Mouse (Mus musculus) heart, adult 8-10 months (tissue): ENCODE measurements at regions not wholly inside any gene's neighbourhood (a gene's known extent, or its start where the extent isn't known, plus 50 kb on each side); places are given as distances from the start of the nearest gene placed in this dataset.

Source experiments
- DNase-seq: peaks from one replicate; pipeline ENCODE4 v3.0.0; 2022; ENCODE audit warnings: low spot score

DNA sequence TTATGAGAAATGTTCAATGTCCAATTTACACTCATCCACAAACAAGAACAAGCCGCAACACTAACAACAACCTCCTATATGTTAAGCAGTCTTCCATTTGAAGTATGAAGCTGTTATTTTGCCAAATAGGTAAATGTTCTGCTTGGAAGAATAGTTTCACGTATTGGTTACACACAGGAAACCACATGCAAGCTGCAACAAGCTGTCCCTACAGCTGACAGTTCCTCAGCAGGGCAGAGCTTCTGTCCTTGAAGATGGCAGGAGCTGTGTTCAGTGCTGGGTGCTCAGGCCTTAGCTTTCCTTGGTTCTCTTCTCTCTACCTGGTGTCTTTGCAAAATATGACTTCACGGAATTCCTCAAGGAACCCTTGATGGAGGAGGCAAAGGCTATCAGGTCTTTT lies 294.1 kb upstream of the Rnaseh2b start:
- no peak for DNase-seq

DNA sequence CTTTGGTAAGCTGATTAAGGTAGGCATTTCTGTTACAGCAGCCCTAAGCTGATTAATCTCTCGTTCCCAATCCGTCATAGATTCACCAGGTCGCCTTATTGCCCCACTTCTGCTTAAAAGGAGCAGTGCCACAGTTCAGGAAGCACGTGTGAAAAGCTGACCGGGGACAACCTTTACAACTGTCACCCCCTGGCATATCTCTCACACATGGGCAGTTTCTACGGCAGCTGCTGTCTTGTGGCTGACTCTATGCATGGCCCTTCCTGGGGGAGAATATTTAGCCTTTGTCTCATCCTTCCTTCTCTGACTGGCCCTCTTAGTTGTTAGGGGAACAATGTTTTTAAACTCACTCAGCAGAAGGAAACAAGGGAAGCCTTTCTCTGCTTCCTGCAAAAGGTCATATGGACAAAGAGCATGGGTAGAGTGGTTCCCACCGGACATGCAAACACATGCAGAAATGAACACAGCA lies 290.9 kb upstream of the Rnaseh2b start:
- peak; percentile 21 for DNase-seq

DNA sequence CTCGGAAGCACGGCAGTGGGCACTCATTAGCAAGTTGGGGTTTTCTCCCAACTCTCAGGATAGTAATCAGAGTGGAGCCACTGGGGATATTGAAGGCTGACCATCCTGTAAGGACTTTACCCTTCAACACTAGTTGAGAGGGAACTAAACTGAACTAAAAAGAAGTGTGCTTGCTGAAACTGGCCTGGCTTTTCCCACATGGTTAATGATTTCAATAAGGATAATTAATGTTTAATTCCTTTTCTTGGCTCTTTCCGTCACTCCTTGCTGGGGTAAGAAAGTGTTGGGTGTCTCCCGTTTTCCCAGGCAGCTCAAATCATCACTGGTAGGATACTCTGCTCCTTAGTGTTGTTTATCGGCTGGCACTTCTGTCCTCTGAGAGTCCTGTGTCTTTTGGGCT lies 290.3 kb upstream of the Rnaseh2b start:
- no peak for DNase-seq

DNA sequence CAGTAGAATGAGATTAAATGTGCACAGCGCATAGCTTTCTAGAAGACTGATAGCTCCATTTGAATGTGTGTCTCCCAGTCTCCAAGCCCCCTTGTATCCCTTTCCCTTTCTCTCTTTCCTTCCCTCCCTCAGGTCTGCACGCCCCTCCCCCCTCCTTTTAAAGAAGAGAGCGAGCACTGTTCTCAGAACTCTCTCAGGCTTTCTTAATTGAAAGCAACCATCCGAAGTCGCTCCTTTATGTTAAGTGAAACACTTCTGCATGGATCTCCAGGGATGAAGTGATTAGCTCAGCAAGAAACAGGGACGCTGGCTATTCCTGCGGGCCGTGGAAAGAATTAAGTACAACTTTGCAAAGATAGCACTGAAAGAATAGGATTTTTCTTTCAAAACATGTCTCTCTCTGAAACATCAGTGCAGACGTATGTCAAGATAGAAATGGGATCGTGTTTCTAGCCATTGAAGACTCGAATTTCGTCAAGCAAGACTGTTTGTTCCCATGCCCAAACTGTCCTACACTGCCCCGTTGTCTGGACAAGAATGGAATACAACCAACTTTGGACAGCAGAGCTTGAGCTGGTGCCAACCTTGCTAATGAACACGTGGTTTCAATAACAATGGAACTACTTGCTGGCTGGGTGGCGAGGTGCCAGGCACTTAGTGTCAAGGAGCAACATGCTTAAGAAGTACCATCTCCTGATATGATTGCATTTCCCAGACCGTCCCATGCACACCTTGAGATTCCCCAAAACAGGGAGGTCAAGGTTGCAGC lies 289.2 kb upstream of the Rnaseh2b start:
- DNase-seq = no peak

DNA sequence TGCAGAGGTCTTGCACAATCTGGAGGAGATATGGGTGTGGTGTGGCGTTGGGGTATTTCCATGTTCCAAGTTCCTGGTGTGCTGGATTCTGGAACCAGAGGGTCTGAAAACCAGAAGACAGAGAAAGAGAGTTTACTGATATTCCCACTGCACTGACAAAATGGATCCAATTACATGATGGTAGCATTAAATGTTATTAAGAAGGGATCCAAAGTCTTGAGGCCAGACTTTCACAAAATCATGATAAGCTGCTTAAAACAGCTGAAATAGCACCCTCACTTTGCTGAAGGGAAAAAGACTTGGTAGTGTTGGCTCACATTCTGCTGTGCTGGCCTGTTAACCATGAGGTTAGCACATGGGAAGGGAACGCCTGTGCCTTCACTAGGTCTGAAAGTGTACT lies 288.6 kb upstream of the Rnaseh2b start:
- DNase-seq = no peak

DNA sequence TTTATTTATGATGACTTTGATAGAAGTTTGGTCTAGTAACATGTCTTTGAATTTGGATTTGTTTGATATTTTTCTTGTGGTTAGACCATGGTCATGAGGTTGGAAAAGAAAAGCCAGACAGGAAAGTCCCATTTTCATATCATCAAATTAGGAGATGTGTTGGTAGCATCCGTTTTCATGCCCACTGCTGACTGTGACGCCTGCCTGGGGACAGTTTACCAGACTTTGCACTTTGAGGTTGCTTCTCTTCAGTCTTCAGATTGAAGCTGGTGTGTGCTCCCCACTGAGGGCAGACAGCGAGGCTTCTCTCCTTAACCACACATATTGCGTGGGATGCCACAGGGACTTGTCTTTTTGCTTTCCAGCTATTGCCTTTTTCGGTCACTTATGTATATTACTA lies 283.7 kb upstream of the Rnaseh2b start:
- no peak for DNase-seq

DNA sequence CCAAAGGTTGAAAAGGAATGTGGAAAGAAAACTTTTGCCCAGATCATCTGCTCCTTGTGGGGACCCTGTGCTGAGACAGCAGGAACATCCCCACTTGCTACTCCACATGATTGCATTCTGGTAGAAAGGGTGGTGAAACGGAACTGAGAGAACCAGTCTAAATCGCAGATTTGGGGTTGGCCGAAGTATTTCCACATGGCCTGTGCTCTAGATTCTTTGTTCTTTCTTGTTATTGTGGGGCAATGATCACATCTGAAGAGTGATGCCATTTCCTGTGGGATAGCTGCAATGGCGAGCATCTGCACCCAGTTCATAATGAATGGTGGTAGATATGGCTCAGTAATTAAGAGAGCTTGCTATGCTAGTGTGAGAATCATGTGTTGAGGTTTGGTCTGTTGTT lies 273.6 kb upstream of the Rnaseh2b start:
- no peak for DNase-seq

DNA sequence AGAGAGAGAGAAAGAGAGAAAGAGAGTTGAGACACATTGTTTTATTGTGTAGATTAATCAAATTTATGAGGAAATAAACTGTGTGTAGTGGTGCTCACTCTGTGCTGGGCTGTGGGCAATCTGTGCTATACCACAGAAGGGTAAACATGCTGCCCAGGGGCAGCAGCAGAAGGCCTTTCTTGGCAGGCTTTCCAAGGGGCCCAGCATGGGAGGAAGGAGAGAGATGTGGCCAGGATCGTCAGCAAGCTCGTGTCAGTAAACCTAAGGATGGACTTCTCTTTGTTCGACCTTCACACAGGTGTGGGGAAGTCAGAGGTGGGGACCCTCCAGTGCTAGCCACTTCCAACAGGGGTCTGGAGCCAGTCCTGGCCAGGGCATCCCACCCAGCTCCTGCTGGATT lies 271.4 kb upstream of the Rnaseh2b start:
- DNase-seq = no peak

DNA sequence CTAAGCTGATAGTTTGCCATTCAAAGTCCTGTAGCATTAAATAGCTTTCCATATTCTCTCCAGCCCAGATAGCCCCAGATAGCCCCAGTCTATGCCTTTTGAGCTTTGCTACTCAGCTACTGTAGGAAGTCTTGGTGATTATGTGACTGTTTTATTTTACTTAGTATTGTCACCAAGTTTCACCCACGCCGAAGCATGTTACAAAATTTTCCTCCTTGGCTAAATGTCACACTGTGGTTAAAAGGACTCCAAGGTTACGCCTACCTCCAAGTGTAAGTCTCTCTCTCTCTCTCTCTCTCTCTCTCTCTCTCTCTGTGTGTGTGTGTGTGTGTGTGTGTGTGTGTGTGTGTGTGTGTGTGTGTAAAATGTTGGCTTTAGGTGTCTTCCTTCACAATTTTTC lies 270.2 kb upstream of the Rnaseh2b start:
- no peak for DNase-seq

DNA sequence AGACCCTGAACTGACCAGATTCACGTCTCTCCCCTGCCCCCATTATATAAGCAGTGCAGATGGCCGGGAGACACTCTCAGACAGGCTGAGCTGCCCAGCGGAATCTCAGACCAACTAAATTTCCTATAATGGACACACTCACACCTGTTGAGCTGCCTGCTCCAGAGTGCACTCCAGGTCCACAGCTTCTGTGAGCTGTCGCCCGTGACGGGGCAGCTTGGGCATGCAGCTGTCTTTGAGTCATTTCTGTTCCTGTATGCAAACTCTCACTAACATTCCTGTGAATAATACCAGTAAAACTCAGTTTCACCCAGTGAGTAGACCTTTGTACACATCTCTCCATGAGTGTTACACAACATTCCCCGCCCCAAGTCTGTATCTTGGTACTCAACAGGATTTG lies 269.4 kb upstream of the Rnaseh2b start:
- DNase-seq = no peak

DNA sequence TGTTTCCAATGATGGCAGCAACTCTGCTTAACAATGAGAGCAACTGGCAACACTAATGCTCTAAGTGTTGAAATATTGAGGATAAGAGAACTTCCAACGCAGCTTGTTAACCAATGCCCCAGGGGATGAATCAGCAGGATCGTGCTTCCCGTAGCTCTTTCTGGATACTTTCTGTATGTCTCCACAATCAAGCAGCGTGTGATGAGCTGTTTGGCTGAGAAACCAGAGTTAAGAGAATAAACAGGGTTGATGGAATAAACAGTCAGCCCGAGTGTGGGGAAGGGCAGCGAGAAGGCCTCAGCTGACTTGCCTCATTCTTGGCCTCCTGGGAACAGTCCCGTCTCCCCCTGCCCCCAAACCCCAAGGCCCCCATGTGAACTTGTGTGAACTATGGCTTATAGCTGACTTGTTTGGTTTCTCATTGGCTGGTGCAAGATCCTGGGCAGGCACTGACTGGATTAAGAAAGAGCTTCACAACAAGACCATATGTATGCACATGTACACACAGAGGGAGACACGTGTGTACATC lies 264.6 kb upstream of the Rnaseh2b start:
- no peak for DNase-seq

DNA sequence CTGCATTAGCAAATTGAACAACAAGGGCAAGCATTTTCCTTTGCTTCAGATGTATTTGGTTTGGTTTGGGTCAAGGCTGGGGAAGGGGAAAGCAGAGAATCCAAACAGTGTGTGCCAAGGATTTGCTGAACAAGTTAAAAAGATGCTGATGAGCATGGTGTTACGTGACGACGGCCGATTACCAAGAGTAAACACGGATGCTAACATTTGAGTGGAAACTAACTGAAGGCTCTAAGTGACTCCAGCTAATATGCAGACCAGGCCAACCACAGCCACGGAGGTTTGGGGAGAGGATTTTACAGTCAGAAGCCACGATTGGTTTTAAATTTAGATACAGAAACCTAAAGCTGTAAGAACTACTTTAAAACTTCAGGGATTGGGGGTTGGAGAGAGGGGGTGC lies 262.3 kb upstream of the Rnaseh2b start:
- no peak for DNase-seq

DNA sequence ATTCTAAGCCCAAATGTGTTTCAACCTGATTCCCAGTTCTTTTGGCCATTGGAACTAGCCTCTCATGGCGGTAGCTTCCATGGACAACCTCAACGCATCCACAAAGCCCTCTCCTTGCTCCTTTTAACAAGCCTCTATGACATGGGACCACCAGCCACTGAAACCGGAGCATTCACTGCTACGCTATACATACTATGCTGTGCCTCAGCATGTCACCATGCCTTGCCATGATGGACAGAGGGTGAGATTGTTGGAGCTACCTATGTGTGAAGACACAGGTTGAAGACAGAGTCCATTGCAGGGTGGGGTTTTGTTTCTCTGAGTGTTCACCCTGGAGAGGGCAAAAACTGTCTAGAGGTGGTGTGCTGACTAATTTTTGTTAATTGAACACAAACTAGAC lies 258.7 kb upstream of the Rnaseh2b start:
- no peak for DNase-seq

DNA sequence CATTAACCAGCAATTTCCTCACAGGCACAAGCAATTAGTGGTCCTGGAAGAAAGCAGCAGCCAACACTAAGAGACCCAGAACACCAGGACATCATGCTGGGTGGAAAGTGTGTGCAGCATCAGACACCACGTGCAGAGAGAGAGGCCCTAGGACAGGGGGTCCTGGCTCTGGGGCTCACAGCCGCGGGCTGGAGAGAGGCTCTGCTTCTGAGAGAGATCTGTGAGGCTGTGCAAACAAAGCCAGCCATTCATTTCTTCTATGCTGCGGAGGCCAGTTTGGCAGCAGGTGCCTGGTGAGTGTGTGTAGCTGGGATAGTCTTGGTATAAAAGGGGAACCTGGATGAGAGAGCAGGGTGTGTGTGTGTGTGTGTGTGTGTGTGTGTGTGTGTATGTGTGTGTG lies 257.7 kb upstream of the Rnaseh2b start:
- DNase-seq = no peak

DNA sequence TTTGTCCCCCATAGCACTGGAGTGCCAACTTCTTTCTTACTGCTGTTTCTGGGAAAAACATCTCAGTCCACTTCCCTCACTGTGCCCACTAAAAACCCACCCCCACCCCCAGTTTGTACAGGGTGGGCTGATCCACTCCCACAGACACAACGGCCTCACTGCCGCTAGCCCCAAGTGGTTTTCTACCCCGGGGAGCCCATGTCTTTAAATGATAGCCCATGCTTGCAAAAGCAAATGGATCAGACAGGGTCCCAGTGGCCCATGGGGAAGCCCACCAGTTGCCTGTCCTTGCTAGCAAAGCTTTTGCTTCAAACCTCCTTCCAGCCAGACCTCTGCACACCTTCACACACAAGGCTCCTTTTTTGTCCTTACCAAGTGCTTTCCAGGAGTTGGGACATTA lies 257.0 kb upstream of the Rnaseh2b start:
- DNase-seq = no peak

DNA sequence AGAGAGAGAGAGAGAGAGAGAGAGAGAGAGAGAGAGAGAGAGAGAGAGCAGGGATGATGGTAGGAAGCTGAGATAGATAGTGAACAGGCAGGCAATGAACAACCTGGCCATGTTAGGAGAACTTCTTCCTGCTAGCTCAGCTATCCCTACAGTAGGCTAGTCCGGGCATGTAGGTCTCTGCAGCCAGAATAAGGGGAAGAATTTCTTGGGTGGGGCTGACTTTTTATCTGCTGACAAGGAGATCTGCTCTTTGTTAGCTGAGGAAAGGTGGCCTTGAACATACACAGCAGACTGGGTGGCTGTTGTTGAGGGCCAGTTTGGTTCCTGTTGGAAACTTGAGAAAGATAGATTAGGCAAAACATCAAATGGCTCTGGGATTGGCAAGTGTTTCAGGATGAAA lies 254.9 kb upstream of the Rnaseh2b start:
- DNase-seq = no peak

DNA sequence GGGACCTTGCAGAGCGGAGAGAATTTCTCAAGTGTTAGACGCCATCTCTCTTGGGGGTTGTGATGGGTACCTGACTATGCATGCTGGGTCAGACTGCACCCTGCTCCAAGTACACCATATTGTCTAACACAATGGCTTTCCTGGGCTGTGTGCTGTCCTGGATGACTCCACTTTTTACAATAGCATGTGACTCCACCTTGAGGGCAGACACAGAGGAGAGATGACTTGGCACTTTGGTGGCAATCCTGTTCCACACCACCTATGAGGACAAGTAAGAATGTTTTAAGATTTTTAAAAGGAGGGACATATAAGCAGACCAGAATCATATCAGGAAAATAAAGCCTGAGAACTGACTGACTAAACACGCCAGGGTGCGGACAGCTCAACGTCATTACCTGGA lies 254.5 kb upstream of the Rnaseh2b start:
- no peak for DNase-seq

DNA sequence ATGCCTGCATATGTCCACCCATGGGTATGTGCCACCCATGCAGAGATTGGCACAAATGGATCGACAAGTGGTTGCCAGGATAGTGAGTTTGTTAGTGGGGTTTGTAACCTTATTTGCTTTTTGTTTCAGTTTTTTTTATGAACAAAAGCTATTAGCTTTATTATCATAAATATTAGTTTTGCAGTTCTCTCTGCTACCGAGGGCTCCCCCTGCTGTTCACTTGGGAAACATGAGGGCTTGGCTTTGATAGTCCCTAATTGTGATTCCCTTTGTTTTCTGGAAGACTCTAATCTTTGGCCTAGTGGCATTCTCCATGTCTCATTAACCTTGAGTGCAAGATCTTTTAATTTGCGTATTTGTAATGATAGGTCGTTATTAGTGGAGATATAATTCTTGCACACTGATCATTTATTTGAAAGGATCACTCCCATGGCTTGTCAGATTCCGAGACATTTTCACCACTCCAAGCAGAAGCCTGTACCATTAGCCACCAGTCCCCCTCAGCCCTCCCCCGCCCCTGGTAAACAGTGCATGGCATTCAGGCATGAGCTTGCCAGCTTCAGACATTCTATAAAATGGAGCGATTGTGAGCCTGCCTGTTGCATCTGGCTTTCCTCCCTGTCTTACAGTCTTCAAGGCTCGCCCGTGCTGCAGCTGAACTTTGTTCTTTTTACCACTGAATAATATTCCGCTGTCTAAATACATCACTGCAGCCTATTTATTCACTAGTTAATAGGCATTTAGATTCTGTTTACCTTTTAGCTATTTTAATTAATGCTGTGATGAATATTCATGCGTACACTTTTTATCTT lies 249.9 kb upstream of the Rnaseh2b start:
- DNase-seq = peak; percentile 74

DNA sequence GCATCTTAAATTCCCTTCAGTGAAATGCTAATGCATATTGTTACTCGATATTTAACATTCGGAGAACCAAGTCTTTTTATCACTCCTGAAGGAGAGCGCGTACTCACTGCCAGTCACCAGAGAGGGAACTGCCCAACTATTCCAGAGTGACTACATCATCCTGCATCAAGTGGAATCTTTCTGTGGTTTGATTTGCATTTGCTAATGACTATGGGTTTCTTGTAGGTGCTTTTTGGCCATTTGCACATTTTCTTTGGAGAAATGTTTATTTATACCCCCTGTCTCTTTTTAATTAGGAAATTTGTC lies 249.3 kb upstream of the Rnaseh2b start:
- no peak for DNase-seq

DNA sequence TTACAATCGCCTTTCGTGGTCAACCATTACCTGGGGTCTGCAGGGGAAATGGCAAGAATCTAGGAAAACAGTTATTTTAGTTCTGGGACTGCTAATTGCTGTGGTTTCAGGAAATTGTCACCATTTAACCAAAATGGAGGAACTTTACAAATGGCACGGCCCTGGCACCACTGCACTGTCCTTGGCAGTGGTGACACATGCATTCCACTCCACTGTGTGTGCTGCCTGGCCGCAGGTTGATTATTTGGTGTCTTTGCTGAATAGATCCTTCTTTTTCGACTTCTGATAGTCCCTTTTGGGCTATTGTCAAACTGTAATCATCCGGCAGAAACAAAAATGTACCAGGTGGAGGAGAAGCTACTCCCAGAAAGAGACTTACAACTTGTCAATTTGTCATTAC lies 241.4 kb upstream of the Rnaseh2b start:
- no peak for DNase-seq

DNA sequence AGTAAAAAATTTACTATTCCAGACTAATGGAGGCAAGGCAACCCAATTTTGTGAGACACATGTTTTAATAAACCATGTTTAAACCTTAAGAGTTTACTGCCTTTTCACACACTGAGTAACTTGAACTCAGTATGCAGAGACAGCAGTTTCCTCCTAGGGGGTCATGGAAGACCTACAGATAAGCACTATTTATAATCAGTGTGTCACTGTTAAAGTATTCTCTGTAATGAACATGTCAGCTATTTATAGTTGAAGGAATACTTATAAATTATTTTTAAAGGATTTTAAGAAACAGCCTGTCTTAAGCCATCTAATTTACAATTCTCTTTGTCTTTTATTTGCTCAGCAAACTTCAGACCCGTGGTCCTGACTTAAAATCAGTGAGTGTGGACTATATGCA lies 240.5 kb upstream of the Rnaseh2b start:
- DNase-seq = no peak

DNA sequence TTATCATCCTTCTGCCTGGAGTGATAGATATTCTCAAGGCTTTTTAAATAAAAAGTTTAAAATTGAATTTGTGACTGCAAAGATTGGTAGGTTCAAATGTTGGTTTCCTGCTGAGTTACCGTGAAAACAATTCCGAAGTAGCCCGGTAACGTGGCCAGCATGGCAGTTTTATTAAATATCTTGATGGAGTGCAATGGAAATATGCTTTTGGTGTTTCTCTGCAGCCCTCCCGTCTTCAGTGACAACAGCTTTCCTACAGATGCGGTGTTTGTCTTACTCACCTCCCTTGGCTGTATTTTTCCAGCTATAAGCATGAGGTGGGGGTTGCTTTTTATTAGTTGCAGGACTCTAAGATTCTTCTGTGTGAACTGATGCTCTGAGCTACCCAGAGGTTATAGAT lies 239.4 kb upstream of the Rnaseh2b start:
- no peak for DNase-seq

DNA sequence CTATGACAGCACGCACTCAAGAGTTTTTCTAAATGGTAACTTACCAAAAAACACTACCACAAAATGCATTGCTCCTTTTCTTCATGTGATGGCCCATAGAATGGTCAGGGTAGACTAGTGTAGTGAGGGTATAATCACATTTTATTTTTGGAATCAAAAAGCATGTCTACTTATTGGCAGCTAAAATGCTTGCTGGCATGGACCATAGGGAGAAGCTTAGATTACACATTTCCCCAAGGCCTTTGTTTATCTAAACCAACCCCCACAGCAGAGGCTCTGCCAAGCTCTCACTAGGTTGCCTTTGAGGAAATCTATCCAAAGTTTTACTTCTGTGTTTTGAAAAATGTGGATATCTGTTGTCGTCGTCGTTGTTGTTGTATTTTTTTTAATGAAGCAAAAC lies 235.3 kb upstream of the Rnaseh2b start:
- peak; percentile 35 for DNase-seq
